ENCODE assay signal across 12 mouse cellular contexts in the genomic region with DNA sequence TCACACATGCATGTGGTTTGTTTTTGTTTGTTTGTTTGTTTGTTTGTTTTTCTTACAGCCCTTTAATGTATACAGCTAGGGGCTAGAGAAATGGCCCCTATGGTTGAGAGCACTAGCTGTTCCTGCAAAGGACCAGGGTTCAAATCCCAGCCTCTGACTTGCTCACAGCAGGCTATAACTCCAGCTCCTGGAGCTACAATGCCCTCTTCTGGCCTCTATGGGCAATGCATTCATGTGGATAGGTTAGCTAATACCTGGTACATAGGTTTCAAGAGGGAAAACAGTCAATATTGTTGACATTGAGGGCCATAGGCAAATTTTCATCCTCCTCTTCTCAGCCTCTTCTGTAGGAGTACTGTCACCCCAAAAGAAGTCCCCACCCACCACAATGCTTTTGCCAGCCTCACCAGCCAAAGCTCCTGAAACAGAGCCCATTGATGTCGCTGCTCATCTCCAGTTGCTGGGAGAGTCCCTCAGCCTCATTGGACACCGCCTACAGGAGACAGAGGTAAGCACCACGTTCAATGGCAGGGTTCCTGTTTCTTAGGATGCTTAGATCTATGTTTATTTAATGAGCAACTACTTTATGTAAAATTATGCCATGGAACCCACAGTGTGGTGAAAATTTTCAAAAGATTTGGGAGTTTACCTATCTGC. TPM values are rescaled to one million over a fixed set of nuclear protein-coding genes. Genes with fewer than 3 reads are reported as not detected.
DNase-seq lines count a peak whose midpoint lies in the region; ATAC-seq and TF ChIP-seq lines count a peak whose summit lies in the region.
"Had no signal": no experiment of that assay in that cellular context is flagged by ENCODE, and none has a peak within 500 bp of the region (broad histone marks: within the 10 kb centered on the region; RNA-seq: fewer than 3 reads in every experiment).

No protein-coding gene starts in this region.

- H3K4me1 ChIP-seq in lung, postnatal 0 days (ENCODE audit: insufficient read depth, low read depth, low read length): no peaks in the 10 kb centered on the region
- no peaks in the 10 kb centered on the region for H3K4me1 ChIP-seq in bone marrow, adult 2 months (ENCODE audit: control insufficient read depth, insufficient read depth, low read length)
- no peaks in the 10 kb centered on the region for H3K4me1 ChIP-seq in hindbrain, embryonic 11.5 days (replicated peaks; ENCODE audit: control insufficient read depth, insufficient read depth, low read length)
- H3K4me1 ChIP-seq: forebrain, embryonic 13.5 days; limb, embryonic 15.5 days; midbrain, embryonic 15.5 days had no signal

- H3K27me3 ChIP-seq in lung, postnatal 0 days (replicated peaks; ENCODE audit: insufficient read depth, low read length): no peaks in the 10 kb centered on the region
- H3K27me3 ChIP-seq in splenic B cell, adult 2 months (ENCODE audit: control insufficient read depth, insufficient read depth, low read length, poor library complexity, severe bottlenecking): no peaks in the 10 kb centered on the region
- no peaks in the 10 kb centered on the region for H3K27me3 ChIP-seq in hindbrain, embryonic 11.5 days (ENCODE audit: control insufficient read depth, insufficient read depth, low read length)
- H3K27me3 ChIP-seq: forebrain, embryonic 13.5 days; limb, embryonic 15.5 days; midbrain, embryonic 15.5 days had no signal

- no peak for TF ChIP-seq POLR2A in bone marrow, adult 2 months (IDR thresholded peaks at IDR 0.05; ENCODE audit: borderline replicate concordance, control insufficient read depth, low read depth, low read length)

- peak; percentile 47 for TF ChIP-seq CTCF in gastrocnemius, adult 2 months (IDR thresholded peaks at IDR 0.05)
- TF ChIP-seq CTCF in lung, postnatal 0 days (IDR thresholded peaks at IDR 0.05): peak; percentile 62
- TF ChIP-seq CTCF in bone marrow, adult 2 months (IDR thresholded peaks at IDR 0.05; ENCODE audit: control insufficient read depth, insufficient read depth, low read length): peak; percentile 33; the same call in 1 of the 2 replicates

- H3K4me3 ChIP-seq in gastrocnemius, adult 2 months: no peak overlapping the region
- H3K4me3 ChIP-seq in lung, postnatal 0 days (ENCODE audit: low read depth, low read length): no peak overlapping the region
- no peak overlapping the region for H3K4me3 ChIP-seq in bone marrow, adult 2 months (replicated peaks; ENCODE audit: control insufficient read depth, low read depth, low read length)
- H3K4me3 ChIP-seq in hindbrain, embryonic 11.5 days (ENCODE audit: low read depth, low read length): no peak overlapping the region
- H3K4me3 ChIP-seq: forebrain, embryonic 13.5 days; limb, embryonic 15.5 days; midbrain, embryonic 15.5 days had no signal

- H3K9me3 ChIP-seq in lung, postnatal 0 days (ENCODE audit: low read length): no peaks in the 10 kb centered on the region
- H3K9me3 ChIP-seq in hindbrain, embryonic 11.5 days (ENCODE audit: control insufficient read depth, low read length): no peaks in the 10 kb centered on the region
- H3K9me3 ChIP-seq: forebrain, embryonic 13.5 days; limb, embryonic 15.5 days; midbrain, embryonic 15.5 days had no signal

- intact Hi-C loops in gastrocnemius, adult 2 months (cut with DNase I): no loop called here

- 96% methylated on average over 3 of the region's 3 CpGs for WGBS in lung, postnatal 0 days
- 89% methylated on average over 3 of the region's 3 CpGs for WGBS in bone marrow, adult 2 months
- WGBS in hindbrain, embryonic 11.5 days: 93% methylated on average over 3 of the region's 3 CpGs

- no peak for DNase-seq in gastrocnemius, adult 2 months
- no peak for DNase-seq in gastrocnemius, adult 8-10 months (ENCODE audit: low spot score in 2 of 2)
- DNase-seq in lung, postnatal 0 days (ENCODE audit: low spot score): no peak
- DNase-seq in lung, postnatal 4 days: no peak
- peak; percentile 40 for DNase-seq in splenic B cell, adult 2 months (ENCODE audit: low read depth, low spot score)
- no peak for DNase-seq in hindbrain, embryonic 11.5 days (ENCODE audit: low spot score)
- DNase-seq in right cerebral cortex, adult 18-20 months: no peak

- no peak overlapping the region for H3K9ac ChIP-seq in lung, postnatal 0 days (replicated peaks; ENCODE audit: low read depth)
- no peak overlapping the region for H3K9ac ChIP-seq in hindbrain, embryonic 11.5 days (ENCODE audit: low read depth, low read length)
- H3K9ac ChIP-seq: forebrain, embryonic 13.5 days; limb, embryonic 15.5 days; midbrain, embryonic 15.5 days had no signal

- peaks cover 27% of the 10 kb centered on the region; the same call in 1 of the 2 replicates for H3K36me3 ChIP-seq in lung, postnatal 0 days (ENCODE audit: insufficient read depth, low read length)
- H3K36me3 ChIP-seq in splenic B cell, adult 2 months (ENCODE audit: control insufficient read depth, insufficient read depth, low read length, poor library complexity, severe bottlenecking): peaks cover 5% of the 10 kb centered on the region
- peaks cover 12% of the 10 kb centered on the region for H3K36me3 ChIP-seq in hindbrain, embryonic 11.5 days (ENCODE audit: control insufficient read depth, insufficient read depth, low read length)

- ATAC-seq in lung, postnatal 0 days: no peak
- no peak for ATAC-seq in hindbrain, embryonic 11.5 days (ENCODE audit: low FRiP score)
- ATAC-seq: forebrain, embryonic 13.5 days; hindbrain, postnatal 0 days; midbrain, embryonic 15.5 days had no signal

- H3K27ac ChIP-seq in gastrocnemius, adult 2 months: no peak overlapping the region
- H3K27ac ChIP-seq in lung, postnatal 0 days (ENCODE audit: low read length): no peak overlapping the region
- H3K27ac ChIP-seq in bone marrow, adult 2 months (ENCODE audit: control insufficient read depth, insufficient read depth, low read depth, low read length, poor library complexity): no peak overlapping the region
- H3K27ac ChIP-seq in hindbrain, embryonic 11.5 days (ENCODE audit: low read depth, low read length): no peak overlapping the region
- H3K27ac ChIP-seq: forebrain, embryonic 13.5 days; hindbrain, postnatal 0 days; limb, embryonic 15.5 days; midbrain, embryonic 15.5 days had no signal

- no peak for TF ChIP-seq EP300 in lung, postnatal 0 days (IDR thresholded peaks at IDR 0.05)

- H3K4me2 ChIP-seq in lung, postnatal 0 days (replicated peaks; ENCODE audit: low read depth, low read length): no peak overlapping the region
- no peak overlapping the region for H3K4me2 ChIP-seq in hindbrain, embryonic 11.5 days (replicated peaks; ENCODE audit: low read depth, low read length)
- H3K4me2 ChIP-seq: forebrain, embryonic 13.5 days; limb, embryonic 15.5 days; midbrain, embryonic 15.5 days had no signal

RNA-seq across cellular contexts. Expression of a gene that starts 9.7 kb away (rescaled TPM):
- total RNA-seq in gastrocnemius, adult 2 months (2021): 10 to 100 TPM; 45.9 to 49.7 TPM
- 10 to 100 TPM; 49.3 to 54.6 (median 50.3) TPM for total RNA-seq in gastrocnemius, adult 8-10 months (2022)
- 29.7 and 34.3 TPM in 2 replicates for polyA plus RNA-seq in lung, postnatal 0 days (2015; fragmentation: Nextera tagmentation; extraction: Ambion mirVana)
- polyA plus RNA-seq in bone marrow, adult 2 months (2011; ENCODE audit: insufficient read depth, insufficient read length, low replicate concordance, missing spikeins): 9.1 and 23.7 TPM in 2 replicates
- polyA plus RNA-seq in hindbrain, embryonic 11.5 days (2014; fragmentation: Nextera tagmentation; extraction: Ambion mirVana): 25.0 and 25.2 TPM in 2 replicates

RNA-seq across cellular contexts. Expression of a gene that starts 30.6 kb away (rescaled TPM):
- total RNA-seq in gastrocnemius, adult 2 months (2021): 1 to 10 TPM; 8.3 to 9.9 TPM
- total RNA-seq in gastrocnemius, adult 8-10 months (2022): 10 to 100 TPM in 1 of 4 experiments, 1 to 10 TPM in 3; 6.5 to 12.7 (median 8.3) TPM
- 17.9 and 21.2 TPM in 2 replicates for polyA plus RNA-seq in lung, postnatal 0 days (2015; fragmentation: Nextera tagmentation; extraction: Ambion mirVana)
- polyA plus RNA-seq in bone marrow, adult 2 months (2011; ENCODE audit: insufficient read depth, insufficient read length, low replicate concordance, missing spikeins): 14.1 and 19.9 TPM in 2 replicates
- 42.7 and 56.1 TPM in 2 replicates for polyA plus RNA-seq in hindbrain, embryonic 11.5 days (2014; fragmentation: Nextera tagmentation; extraction: Ambion mirVana)
